Mouse (Mus musculus) kidney, postnatal 10 days (tissue): ENCODE data around the gene B4galt3.
A peak's percentile ranks its signal among the peaks of the same experiment; 100 is the strongest.
"Not testable (repeated sequence)": the region's sequence is repeated elsewhere in the genome, so short reads cannot be mapped to it uniquely, and the experiment has no call there.

Source experiments
- DNase-seq: peaks from one replicate; pipeline ENCODE4 v3.0.0; 2021; ENCODE audit warnings: mixed read lengths

Gene B4galt3

GRCm38 (mm10) chr1:171240911-171241310, 29.2 kb upstream of the B4galt3 start:
- DNase-seq = no peak

DNA sequence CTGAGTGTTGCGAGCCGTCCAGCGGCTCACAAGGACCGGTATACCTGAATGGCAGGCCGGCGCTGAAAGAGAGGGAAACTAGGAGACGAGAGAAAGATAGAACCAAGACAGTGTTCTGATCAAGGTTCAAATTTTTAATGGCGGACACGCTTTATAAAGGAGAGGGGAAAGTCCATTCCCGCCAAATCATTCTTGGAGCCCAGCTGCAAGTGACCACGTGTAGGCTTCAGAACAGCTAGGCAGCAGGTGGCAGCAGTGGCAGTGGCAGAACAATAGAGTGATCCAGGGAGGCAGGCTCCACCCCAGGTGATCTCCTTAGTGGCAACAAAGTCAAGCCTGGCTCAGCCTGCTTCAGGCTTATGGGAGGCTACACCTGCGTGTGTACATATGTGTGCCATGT, 28.2 kb upstream of the B4galt3 start:
- DNase-seq = not testable (repeated sequence)

DNA sequence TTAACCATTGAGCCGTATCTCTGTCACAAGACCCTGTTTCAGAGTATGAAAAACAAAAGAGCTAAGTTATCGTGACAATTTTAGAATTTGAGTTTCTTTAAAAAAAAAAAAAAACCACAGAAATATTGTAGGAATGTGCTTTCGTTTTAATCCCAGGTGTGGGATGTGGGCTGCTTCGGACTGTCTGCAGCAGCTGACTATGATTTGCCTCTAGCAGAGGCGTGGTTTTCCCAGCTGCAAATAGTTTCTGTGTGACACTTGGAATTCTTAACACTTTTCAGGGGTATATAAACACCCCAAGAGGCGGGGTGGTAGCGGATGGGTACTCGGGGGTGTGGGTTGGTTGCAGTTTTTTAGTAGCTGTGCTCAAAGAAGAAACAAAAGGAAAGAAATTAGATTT, 24.8 kb upstream of the B4galt3 start:
- no peak for DNase-seq

DNA sequence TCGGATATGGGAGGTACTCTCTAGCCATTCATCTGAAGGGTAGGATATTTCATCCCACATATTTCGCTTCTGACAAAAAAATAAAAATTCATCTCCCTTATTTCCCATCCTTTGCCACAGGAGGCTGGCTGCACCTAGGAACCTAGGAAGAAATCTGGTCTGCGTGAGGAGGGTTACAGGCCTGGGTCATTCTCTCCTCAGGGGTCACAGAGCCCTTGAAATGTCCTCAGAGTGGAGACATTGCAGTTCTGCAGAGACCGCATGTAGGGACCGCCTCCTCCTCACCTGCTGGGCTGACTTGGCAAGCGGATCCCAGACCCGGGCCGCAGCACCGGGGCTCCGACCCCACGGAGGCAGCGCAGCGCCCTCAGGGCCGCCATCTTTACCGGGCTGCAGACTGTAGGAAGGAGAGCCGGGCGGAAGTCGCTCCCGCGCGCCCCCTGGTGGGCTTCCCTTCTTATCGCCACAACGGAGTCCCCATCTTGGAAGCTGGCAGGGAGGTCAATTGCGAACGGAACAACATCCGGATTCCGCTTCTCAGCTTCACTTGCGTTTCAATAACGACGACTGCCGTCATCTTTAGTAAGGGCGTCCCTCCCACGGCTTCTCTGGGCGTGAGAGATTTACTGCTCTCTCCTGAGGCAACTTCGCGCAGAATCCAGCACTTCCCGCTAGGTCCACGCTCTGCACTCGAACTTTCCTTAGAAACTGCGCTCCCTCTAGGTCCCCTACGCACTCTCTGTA, 23.2 kb upstream of the B4galt3 start:
- peak; percentile 99 for DNase-seq

- no peak for DNase-seq
Observed at GRCm38 (mm10) chr1:171247453-171247841, 22.7 kb upstream of the B4galt3 start.

GRCm38 (mm10) chr1:171247916-171248315, 22.2 kb upstream of the B4galt3 start:
- DNase-seq = peak; percentile 41

DNA sequence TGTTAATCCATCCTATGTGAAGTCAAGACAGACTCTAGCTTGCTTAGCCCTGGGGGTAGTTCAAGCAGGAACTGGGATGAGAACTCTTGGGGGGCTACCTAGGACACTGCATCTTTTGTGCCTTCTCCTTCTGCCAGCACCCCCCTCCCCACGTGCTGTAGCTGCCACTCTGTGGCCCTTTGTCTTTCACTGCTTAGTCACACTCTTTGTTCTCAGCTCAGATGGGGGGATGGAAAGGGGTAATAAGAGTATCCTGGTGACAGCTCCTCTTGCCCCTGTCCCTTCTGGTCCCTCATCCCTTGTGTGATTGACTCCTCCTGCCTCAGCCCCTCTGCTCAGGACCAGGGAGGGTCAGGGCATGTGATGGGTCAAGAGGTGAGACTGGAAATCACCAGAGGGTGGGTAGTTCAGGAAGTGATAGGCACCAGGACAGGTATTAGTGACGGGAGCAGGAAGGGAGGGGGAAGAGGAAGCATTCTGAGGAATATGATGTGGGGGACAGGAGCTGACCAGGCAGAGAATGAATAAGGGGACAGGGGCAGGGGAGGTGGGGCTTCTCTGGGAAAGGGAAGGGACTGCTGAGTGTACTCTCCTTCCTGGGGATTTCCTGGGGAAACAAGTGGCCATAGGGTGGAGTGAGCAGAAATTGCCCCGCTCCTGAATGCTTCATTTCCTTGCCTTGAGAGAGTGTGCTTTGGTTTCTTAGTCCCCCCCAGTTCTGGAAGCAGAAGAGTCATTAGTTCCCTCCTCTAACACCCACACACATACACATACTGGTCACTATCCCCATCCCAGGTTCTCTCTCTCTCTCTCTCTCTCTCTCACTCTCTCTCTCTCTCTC, 21.5 kb upstream of the B4galt3 start:
- DNase-seq = peak; percentile 42

DNA sequence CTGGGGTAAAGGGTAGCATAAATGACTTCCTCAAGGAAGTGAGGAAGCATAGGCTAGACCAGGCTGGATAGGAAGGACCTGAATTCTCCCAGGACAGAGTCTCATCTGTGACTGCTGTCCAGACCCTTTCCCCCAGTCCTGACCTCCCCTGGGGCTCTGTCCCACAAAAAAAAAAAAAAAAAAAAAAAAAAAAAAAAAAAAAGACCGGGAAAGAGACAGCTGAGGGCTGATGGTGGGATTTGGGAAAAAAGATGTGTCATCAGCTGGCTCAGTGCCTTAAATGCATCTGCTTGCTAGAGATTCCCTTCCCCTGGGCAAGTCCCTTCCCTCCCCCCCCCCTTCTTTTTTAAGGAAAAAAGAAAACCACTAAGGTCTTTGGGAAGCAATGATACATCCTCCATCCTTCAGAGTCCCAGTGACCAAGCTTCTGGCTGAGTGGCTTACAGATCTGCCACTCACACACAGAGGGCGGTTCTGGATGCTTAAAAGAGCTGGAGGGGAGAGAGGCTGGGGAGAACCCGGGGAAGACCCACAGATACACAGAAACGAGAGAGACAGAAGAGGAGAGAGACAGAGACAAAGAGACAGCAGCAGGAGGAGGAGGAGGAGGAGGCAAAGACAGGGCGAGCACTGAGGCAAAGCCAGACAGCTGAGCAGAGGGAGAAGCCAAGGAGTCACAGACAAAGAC, 20.1 kb upstream of the B4galt3 start, which contains the start of gene Adamts4:
TSS of gene Adamts4 (plus strand) at position 509 of the 688 bp plus-strand sequence.
- peak; percentile 80 for DNase-seq

GRCm38 (mm10) chr1:171250680-171251593, 19.2 kb upstream of the B4galt3 start, which contains the start of gene Ndufs2:
TSS of gene Ndufs2 (minus strand) at chr1:171251388.
- DNase-seq = peak; percentile 59

DNA sequence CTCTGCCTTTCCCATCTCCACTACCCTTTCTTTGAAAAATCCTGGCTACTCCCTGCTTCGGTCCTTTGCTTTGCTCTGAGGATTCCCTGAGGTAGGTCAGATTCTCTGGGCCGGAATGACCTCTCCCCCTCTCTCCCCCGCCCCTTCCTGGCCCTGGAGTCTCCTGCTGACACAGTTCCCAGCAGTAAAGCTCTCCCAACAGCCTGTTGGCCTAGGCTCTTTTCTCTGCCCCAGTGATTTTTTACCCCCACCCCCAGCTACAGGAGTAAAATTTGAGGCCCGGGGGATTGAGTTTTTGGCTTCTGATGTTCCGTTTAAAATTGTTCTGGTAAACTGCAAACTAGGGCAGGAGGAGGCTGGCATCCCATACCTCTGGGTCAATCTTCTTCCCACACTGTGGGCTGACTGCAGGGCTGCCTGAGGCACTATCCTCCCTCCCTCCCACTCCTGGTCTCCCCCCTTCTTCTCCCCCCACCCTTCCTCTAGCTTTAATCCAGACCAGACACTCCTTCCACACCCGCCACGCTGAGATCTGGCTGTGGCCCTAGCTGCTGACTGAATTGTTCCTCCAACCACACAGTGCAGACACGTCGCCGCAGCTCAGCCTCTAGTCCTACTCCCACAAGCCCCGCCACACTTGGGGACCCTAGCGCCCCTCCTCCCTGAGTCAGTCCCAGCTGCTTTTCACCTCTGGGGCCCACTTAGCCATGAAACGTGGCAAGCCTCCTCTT, 18.4 kb upstream of the B4galt3 start:
- peak; percentile 76 for DNase-seq

- no peak for DNase-seq
Observed at GRCm38 (mm10) chr1:171252415-171252814, 17.7 kb upstream of the B4galt3 start.

DNA sequence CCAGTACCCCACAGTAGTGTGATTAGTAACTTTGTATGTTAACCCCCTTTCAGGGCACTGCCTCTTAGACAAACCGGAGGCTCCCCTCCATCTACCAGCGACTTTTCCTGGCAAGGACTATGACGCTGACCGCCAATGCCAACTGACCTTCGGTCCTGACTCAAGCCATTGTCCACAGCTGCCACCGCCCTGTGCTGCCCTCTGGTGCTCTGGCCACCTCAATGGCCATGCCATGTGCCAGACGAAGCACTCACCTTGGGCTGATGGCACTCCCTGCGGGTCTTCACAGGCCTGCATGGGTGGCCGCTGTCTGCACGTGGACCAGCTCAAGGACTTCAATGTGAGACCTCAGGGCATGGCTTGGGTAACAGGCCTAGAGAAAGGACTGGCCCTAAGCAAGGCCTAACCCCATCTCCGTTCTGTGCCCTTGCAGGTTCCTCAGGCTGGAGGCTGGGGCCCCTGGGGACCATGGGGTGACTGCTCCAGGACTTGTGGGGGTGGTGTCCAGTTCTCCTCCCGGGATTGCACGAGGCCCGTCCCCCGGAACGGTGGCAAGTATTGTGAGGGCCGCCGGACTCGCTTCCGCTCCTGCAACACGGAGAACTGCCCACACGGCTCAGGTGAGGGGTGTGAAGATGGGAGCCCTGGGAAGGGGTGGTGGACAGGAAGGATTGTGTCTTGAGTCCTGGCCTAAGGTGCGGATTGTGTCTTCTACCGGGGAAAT, 13.9 kb upstream of the B4galt3 start:
- peak; percentile 58 for DNase-seq

DNA sequence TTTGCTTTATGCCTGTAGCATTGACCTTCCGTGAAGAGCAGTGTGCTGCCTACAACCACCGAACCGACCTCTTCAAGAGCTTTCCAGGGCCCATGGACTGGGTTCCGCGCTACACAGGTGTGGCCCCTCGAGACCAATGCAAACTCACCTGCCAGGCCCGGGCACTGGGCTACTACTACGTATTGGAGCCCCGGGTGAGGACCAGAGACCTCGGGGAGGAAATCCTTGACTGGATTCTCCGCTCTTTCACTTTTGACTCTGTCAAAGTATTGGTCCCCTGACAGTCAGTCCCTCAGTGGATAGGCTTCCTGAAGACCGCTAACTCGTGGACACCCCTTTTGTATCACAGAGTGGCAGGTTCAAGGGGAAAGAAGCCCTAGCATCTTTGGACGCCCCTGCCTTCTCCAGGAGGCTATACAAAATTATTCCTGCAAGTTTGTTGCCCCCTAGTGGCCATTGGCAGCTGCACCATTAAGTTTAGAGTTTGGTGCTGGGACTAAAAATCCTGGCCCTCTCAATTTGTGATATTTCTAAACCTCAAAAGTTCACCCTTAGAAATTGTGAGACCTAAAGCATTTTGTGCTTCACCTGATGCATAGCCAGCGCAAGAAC, 13.1 kb upstream of the B4galt3 start:
- DNase-seq = peak; percentile 81

GRCm38 (mm10) chr1:171257781-171258180, 12.3 kb upstream of the B4galt3 start:
- no peak for DNase-seq

DNA sequence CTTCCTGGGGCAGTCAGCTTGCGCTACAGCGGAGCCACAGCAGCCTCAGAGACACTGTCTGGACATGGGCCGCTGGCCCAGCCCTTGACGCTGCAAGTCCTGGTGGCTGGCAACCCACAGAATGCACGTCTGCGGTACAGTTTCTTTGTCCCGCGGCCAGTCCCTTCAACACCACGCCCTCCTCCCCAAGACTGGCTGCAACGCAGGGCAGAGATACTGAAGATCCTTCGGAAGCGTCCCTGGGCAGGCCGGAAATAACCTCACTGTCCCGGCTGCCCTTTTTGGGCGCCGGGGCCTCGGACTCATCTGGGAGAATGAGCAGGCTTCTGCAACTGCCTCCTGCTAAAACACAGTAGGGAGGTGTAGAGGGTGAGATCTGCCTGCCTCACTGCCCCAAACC, 11.2 kb upstream of the B4galt3 start:
- no peak for DNase-seq

DNA sequence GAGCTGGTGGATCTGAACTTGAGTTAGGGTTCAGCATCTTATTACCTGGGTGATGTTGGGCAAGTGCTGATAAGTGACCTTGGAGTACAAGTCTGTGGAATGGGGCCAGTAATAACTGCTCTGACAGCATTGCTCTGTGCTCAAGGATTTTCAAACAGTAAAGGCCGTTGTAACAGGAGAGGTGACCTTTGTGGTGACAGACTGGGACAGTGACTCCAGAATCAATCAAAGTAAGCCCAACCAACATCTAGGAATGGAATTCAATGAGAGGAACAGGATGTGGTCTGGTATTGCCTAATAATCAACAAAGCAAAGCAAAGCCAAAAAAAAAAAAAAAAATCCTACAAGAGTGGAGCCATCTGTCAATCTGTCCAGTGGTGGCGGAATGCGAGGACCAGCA, 9.8 kb upstream of the B4galt3 start:
- DNase-seq = no peak

DNA sequence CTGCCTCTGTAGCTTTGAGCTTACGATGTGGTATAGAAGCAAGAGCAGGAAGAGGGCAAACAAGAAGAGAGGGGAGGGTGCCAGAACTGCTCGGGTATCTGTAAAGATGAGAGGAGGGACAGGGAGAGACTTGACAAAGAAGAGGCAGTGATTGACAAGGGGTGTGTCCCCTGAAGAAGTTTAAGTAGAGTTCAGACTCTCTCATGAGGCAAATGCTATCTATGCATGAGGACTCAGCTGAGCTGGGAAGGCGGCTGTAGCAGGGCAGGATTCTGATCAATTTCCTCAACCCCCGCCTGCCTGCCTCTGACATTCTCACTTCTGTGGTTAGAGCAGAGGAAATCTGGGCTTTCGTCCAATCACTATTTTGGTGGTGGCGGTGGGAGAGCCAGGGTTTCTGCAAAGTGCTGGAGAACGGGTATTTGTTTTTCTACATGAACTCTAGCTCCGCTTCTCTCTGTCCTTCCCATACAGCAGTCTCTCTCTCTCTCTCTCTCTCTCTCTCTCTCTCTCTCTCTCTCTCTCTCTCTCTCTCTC, 7.5 kb upstream of the B4galt3 start:
- peak; percentile 86 for DNase-seq

GRCm38 (mm10) chr1:171263185-171263611, 6.9 kb upstream of the B4galt3 start:
- DNase-seq = peak; percentile 83

- DNase-seq = peak; percentile 52
Observed at GRCm38 (mm10) chr1:171263666-171264461, 6.3 kb upstream of the B4galt3 start.
